Mouse (Mus musculus) spleen, postnatal 14 days (tissue): ENCODE results near the gene Treh.

Experiments used
- DNase-seq, 2 experiments: peaks; one replicate each; pipeline ENCODE4 v3.0.0; 2021 to 2022; ENCODE audit warnings: low spot score in 2 of 2

Treh gene

DNA sequence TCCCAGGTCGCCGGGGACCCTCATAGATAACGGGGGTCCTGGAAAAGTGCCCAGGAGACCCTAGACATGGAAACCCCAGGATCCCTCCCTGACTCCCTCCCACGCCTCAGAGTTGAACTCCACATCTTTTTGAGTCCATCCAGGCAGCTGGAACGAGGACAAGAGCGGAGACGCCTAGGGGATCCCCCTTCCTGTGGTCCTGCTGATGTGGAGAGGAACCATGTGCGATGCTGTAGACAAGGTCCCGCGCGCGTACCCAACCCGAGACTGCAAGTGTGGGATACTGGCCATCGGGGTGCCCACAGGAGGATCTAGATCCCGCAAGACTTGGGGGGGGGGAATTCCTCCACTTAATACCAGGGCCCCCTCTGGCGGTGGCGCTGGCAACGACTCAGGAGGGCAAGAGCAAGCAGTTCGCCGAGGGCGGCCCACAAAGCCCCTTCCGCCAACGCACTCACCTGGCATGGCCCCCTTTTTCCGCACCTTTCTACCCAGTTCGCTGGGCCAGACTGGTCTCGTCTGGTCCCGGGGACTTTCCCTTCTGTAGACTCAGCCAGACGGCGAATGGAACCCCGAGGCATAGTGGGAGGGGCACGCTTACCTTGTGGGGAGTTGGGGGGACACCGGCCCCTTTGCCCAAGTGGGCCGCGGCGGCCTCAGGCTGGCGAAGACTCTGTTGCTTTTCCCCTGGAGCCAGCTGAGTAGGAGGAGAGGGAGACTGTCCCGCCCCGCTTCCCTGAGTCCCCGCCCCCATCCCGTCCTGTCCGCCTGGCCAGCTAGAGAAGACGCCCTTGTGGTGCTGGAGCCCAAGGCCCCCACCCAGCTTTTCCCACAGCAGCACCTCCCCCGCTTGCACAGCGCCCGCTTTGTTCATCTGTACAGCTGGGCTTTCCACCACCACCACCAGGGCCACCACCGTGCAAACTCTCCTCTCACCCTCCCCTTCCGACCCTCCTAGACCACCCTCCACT is 61.8 kb downstream of the Treh start, which contains the start of gene Phldb1:
Phldb1 (minus strand) TSS at position 675 of the 971 bp plus-strand sequence.
- peak in 1 of 2 experiments; percentile 31 for DNase-seq

DNA sequence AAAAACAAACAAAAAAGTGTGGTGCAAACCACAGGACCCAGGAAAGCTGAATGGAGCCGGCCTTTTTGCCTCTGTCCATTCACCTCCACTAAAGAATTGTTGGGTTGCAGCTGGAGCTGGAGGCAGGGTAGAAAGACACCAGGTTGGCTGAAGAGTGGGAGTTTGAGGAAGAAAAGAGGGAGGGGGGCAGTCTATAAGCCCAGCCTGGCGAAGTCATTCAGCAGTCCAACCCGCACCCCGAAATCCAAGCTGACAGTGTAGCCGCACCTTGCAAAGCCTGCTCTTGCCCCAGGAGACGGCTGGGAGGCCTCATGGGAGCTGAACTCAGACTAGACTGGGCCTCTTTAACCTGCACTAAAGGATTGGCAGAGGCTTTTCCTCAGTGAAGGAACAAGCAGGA is 62.9 kb downstream of the Treh start:
- no peak for DNase-seq
